Mouse (Mus musculus) CD4-positive helper T cell, adult 2 months (primary cell): ENCODE measurements around the gene Gm20441.
A peak's percentile ranks its signal among the peaks of the same experiment; 100 is the strongest.

Experiments
- DNase-seq: peaks from one replicate; pipeline ENCODE4 v3.0.0-alpha.2; 2012; ENCODE audit warnings: low read depth, missing footprints, low spot score

The Gm20441 gene

DNA sequence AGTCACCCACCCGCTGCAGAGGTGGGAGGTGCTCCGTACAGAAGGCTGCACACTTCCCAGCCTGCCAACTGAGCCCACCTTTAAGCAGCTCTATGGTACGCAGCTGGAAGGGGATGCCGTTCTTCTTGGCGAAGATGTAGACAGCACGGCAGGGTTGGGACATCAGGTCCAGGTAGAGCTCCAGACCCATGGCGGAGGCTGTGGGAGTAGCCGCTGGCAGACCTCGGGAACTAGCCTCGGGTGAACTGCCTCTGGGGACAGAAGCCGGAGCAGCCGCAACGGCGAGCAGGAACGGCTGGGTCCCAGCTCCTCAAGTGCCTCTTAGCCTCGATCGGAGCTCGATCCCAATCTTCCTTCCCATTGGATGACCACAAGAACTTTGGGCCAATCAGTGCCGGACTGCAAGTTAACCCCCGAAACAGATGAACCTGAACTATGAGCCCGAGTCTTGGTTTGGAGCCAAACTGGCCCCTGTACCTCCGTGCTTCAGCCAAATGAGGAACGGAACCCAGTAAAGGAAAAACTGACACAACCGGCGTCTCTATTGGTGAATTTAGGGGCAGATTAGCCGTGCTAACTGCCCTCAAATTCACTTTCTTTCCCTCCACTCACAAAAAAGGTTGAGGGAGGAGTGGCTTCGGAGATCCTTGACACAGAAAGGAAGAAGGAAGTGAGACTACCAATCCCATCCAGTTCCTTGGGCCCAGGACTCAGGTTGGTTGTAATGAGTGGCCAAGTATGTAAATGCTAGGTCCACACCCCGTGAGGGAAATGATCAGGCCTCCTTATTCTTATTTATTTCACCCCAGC lies at the start of gene Gm20441, which contains the start of gene Gstt3:
Gene Gm20441, minus strand, starts transcription at position 186 of the 810 bp plus-strand sequence.
Gene Gstt3, minus strand, starts transcription at position 646 of the 810 bp plus-strand sequence.
- peak; percentile 48 for DNase-seq

DNA sequence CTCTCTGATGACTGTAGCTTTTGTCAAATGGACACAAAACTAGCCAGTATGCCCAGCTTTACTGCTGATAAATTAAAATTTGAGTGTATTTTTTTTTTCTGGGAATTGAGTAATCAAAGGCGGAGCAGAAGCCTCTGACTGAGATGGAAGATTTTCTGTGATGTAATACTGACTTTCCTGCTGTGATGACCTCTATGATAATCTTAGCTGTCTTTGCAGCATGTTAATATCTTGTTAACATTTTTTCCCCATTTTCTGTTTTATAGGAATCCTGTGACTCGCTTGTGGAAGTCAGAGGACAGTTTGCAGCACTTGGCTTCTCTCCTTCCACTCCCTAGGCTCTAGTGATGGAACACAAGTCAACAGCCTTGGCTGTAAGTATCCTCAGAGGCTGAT lies 49.5 kb upstream of the Gm20441 start:
- DNase-seq: no peak

GRCm38 (mm10) chr10:75829529-75830274 lies 48.9 kb upstream of the Gm20441 start:
- DNase-seq: no peak

- no peak for DNase-seq
Measured at GRCm38 (mm10) chr10:75828500-75828931, 47.8 kb upstream of the Gm20441 start.

GRCm38 (mm10) chr10:75827668-75828360 lies 47.1 kb upstream of the Gm20441 start:
- no peak for DNase-seq

- no peak for DNase-seq
Measured at GRCm38 (mm10) chr10:75824530-75824929, 43.8 kb upstream of the Gm20441 start.

DNA sequence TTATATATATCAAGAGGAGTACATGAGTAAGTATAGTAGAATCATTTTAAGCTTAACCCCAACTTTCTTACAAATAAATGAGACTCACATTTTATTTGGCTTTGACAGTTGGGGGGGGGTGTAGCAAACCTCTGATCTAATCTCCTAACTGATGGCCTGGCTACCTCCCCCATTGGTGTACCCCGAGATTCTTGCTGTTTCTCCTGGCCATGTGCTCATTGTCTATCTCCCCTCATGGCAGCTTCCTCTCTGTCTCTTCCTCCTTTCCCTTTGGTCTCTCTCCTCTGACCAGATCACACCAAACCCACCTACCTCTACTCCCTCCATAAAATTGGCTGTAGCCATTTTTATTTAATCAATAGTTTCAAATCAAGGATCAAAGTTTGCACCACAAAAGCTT lies 43.0 kb upstream of the Gm20441 start:
- DNase-seq: no peak

GRCm38 (mm10) chr10:75822443-75822842 lies 41.7 kb upstream of the Gm20441 start, which contains the start of gene Gstt4:
TSS of gene Gstt4 (minus strand) at chr10:75822543.
- no peak for DNase-seq

DNA sequence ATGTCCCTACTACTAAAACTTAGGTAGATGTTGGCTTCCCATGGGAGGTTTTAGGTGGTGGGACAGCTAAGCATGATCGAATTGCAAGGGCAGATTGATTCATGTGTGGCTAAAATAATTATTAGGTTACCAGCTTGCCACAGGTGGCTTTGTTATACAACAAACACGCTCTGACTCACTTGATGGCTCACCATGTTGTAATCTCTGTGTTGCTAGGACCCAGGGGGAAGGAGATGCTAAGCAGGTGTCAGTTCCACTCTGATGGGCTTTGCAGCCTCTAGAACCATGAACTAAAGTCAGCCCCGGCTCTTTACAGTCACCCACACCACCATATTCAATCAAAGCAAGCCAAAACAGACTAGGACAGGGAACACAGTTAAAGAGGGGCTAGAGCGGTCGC lies 39.1 kb upstream of the Gm20441 start:
- no peak for DNase-seq

- no peak for DNase-seq
Measured at GRCm38 (mm10) chr10:75818641-75819040, 37.9 kb upstream of the Gm20441 start.

- no peak for DNase-seq
Measured at GRCm38 (mm10) chr10:75804217-75804616, 23.5 kb upstream of the Gm20441 start.

- DNase-seq: peak; percentile 14
Measured at GRCm38 (mm10) chr10:75798176-75798696, 17.5 kb upstream of the Gm20441 start, which contains the start of gene Gstt1. TSS of gene Gstt1 (minus strand) at chr10:75798584.

DNA sequence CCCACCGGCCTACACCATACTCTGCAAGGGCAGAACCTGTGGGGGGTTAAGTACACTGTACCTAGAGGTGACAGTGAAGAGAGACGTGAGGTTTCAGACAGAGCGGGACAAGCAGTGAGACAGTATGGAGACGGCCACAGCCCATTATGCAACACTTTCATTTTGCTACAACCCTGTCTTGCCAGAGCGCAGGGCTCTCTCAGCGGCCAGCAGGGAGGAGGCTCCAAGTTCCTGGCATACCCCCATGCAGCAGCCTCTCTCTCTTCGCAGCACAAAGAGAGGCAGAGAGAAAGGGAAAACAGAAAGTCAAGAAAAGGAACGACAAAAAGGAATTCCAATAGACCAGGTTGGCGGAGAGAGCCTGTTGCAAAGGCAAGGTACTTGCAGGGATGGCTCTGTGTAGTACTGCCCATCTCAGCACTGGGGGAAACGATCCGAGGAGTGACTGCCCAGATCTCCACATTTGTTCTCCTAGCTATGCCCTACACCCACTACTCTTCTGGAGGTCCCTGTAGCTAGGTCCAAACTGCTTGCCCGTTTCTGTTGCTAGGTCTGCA lies 16.9 kb upstream of the Gm20441 start:
- peak; percentile 34 for DNase-seq

- DNase-seq: no peak
Measured at GRCm38 (mm10) chr10:75796731-75797516, 16.2 kb upstream of the Gm20441 start.

DNA sequence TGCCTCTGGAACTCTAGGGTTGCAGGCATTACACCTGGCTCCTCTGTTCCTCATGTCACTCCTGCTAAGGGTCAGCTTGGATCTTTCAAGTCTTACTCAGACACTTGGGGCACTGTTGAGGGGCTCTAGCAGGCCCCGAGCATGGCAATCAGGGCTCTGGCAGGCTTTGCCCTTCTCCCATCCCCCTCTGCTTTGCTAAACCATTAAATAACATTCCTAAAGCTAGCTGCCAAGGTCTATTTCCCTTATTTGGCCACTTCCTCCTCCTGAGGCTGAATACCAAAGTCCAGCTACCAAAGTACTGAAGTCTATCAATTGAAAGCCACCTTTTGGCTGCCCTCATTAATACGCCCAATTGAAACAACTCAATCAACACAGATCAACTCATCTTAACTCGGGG lies 14.1 kb upstream of the Gm20441 start:
- DNase-seq: no peak

- DNase-seq: peak; percentile 39
Measured at GRCm38 (mm10) chr10:75790773-75791172, 10.0 kb upstream of the Gm20441 start.

DNA sequence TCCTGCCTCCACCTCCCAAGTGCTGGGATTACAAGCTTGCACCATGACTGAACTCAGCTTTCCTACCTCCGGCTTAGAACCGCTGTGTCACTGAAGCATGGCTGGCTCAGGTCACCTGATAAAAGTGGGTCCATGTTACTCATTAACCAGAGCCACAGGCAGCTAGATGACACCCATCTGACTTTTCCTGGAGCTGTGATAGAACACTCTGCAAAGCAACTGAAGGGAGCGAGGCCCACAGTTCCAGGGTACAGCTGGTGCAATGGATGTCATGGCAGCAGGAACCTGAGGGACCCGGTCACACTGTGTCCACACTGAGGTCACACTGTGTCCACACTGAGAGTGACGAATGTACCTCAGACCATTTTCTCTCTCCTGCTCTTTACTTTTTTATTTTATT lies 9.1 kb upstream of the Gm20441 start:
- DNase-seq: no peak

DNA sequence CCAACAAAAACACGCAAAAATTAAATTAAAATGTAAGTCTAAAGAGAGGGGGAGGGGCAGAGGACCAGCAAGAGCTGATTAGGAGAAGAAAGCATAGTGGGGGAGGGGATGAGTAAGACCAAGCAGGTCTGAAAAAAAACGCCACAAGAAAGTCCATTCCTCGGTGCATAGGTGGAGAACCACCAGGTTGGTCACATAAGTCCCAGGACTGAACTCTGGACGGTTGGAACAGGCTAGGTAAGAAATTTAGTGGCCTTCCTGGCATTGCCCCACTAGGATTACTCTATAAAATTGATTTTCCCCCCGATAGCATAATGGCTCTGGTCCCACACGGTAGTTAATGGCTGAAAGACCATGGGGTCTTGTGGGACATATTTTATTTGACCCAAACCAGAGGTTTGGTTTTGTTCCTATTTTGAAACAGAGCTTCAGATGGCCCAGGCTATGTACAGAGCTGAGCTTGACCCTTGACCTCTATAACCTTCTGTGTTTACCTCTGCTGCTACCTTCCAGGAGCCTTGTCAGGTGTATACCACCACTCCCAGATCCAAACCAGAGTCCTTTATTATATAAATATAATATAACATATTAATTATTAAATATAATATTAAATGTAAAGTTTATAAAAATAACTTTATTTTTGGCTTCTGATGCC lies 8.5 kb upstream of the Gm20441 start:
- no peak for DNase-seq

DNA sequence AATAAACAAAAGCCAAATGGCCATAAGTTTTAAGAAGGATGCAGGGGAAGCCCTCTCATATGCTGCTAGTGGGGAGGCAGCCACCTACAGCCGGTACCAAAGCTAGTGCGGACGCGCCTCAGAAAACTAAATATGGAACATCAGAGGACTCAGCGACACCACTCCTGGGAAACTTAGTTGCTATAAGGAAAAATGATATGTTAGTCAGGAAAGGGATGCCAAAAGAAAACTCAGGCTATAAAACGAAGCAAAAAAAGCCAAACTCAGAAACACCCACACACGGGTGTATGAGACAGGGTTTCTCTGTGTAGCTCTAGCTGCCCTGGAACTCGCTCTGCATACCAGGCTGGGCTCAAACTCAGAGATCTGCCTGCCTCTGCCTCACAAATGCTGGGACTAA lies 7.5 kb upstream of the Gm20441 start:
- no peak for DNase-seq

GRCm38 (mm10) chr10:75785442-75785841 lies 4.7 kb upstream of the Gm20441 start:
- DNase-seq: no peak
